In genomic region chr1:72030763-72031405, GRCm38 (mm10) we compare ENCODE assay signal across 17 mouse cellular contexts.
"Had no signal": no experiment of that assay in that cellular context is flagged by ENCODE, and none has a peak within 500 bp of the region (broad histone marks: within the 10 kb centered on the region; RNA-seq: fewer than 3 reads in every experiment).

No protein-coding gene starts in this region.

- H3K4me3 ChIP-seq: intestine, embryonic 15.5 days; layer of hippocampus, adult 2 months; liver, embryonic 15.5 days; lung, embryonic 15.5 days had no signal

- DNase-seq: kidney, adult 11 months; kidney, postnatal 14 days; layer of hippocampus, adult 9-11 months; lung, adult 18-20 months; lung, postnatal 10 days; lung, postnatal 36 days; midbrain, embryonic 14.5 days; right cerebral cortex, postnatal 25 days; spleen, adult 18-20 months; thymus, adult 18-20 months; thymus, postnatal 36 days had no signal

- H3K27me3 ChIP-seq: intestine, embryonic 15.5 days; liver, embryonic 15.5 days; lung, embryonic 15.5 days had no signal

- H3K4me2 ChIP-seq: intestine, embryonic 15.5 days; liver, embryonic 11.5 days; liver, embryonic 15.5 days; lung, embryonic 15.5 days; midbrain, embryonic 11.5 days had no signal

- H3K9ac ChIP-seq: intestine, embryonic 15.5 days; liver, embryonic 15.5 days; lung, embryonic 15.5 days had no signal

- H3K36me3 ChIP-seq: intestine, embryonic 15.5 days; liver, embryonic 15.5 days; lung, embryonic 15.5 days had no signal

- H3K9me3 ChIP-seq: intestine, embryonic 15.5 days; liver, embryonic 15.5 days; lung, embryonic 15.5 days had no signal

- ATAC-seq: intestine, embryonic 15.5 days had no signal

- H3K27ac ChIP-seq: intestine, embryonic 15.5 days; layer of hippocampus, adult 2 months; liver, embryonic 15.5 days; lung, embryonic 15.5 days had no signal

- H3K4me1 ChIP-seq: intestine, embryonic 15.5 days; liver, embryonic 15.5 days; lung, embryonic 15.5 days had no signal
